Mouse (Mus musculus) cortical plate, adult 2 months (tissue): ENCODE data around the gene Zc3hav1l.

ENCODE experiments used
- CTCF ChIP-seq: fragments of 200-500 bp; IDR thresholded peaks from 2 replicates; pipeline ENCODE4 v1.5.1; 2011; ENCODE audit warnings: mild to moderate bottlenecking, control low read depth, low read length; ENCODE audit not compliant: insufficient read depth; ENCODE audit errors: extremely low read depth
- POLR2A ChIP-seq: fragments of 200-500 bp; IDR thresholded peaks from 2 replicates; pipeline ENCODE4 v1.6.1; 2011; ENCODE audit warnings: mild to moderate bottlenecking, low read length, control low read depth; ENCODE audit not compliant: insufficient read depth; ENCODE audit errors: extremely low read depth

DNA sequence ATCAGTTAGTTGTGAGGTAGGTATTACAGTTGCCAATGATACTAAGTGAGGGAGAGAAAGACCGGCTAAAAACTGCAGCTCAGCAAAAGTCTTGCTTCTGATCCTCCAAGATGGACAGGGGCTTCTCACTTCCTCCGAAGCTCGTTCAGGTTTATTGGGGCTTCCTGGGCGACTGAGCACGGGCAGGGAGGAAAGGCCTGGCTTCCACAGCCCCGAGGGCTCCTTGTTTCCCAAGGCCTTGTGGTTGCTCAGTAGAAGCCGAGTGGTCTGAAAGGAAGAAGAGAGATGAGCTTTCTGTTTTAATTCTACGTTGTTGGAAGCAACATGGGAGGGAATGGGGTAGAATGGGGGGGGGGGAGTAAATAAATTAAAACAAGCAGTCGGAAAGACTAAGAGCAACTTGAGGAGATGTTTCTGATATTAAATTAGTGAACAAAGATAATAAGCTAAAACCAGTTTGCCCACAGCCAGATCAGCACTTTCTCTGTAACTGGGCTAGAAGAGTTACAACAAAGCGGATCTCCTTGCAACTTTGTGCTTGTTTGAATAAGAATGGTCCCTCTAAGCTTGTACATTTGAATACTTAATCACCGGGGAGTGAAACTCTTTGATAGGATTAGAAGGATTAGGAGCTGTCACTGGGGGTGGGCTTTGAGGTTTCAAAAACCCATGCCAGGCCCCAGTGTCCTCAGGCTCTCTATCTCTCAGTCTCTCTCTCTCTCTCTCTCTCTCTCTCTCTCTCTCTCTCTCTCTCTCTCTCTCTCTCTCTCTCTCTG is 6.0 kb downstream of the Zc3hav1l start:
- TF ChIP-seq POLR2A (no peak), CTCF (no peak)
